9 mouse cellular contexts compared by ENCODE assay signal in genomic region chr17:90390316-90391212, GRCm38 (mm10).
DNase-seq lines count a peak whose midpoint lies in the region; ATAC-seq lines count a peak whose summit lies in the region.
"Had no signal": no experiment of that assay in that cellular context is flagged by ENCODE, and none has a peak within 500 bp of the region (broad histone marks: within the 10 kb centered on the region; RNA-seq: fewer than 3 reads in every experiment).

No protein-coding gene starts in this region.

- H3K4me3 ChIP-seq in hindbrain, embryonic 13.5 days: no peak overlapping the region
- no peak overlapping the region for H3K4me3 ChIP-seq in heart, embryonic 12.5 days

- 0 out of 2 replicates have a peak overlapping the region, but pooled peaks have one; percentile 3 for H3K27ac ChIP-seq in hindbrain, embryonic 13.5 days
- H3K27ac ChIP-seq in heart, embryonic 12.5 days (ENCODE audit: poor library complexity, severe bottlenecking): no peak overlapping the region

- no peaks in the 10 kb centered on the region for H3K36me3 ChIP-seq in hindbrain, embryonic 13.5 days
- H3K36me3 ChIP-seq in heart, embryonic 12.5 days: no peaks in the 10 kb centered on the region

- no peaks in the 10 kb centered on the region for H3K27me3 ChIP-seq in hindbrain, embryonic 13.5 days
- no peaks in the 10 kb centered on the region for H3K27me3 ChIP-seq in heart, embryonic 12.5 days (replicated peaks)

- 20% methylated on average over 7 of the region's 7 CpGs for WGBS in hindbrain, embryonic 13.5 days
- 47% methylated on average over 7 of the region's 7 CpGs for WGBS in heart, embryonic 12.5 days

- peaks cover 6% of the 10 kb centered on the region for H3K4me1 ChIP-seq in hindbrain, embryonic 13.5 days (replicated peaks)
- H3K4me1 ChIP-seq in heart, embryonic 12.5 days (replicated peaks): no peaks in the 10 kb centered on the region

- no peaks in the 10 kb centered on the region for H3K9me3 ChIP-seq in hindbrain, embryonic 13.5 days
- no peaks in the 10 kb centered on the region for H3K9me3 ChIP-seq in heart, embryonic 12.5 days (replicated peaks)

- no peak overlapping the region for H3K9ac ChIP-seq in hindbrain, embryonic 13.5 days
- no peak overlapping the region for H3K9ac ChIP-seq in heart, embryonic 12.5 days

- ATAC-seq in hindbrain, embryonic 13.5 days (ENCODE audit: low FRiP score): peak; percentile 72
- no peak for ATAC-seq in heart, embryonic 12.5 days (ENCODE audit: insufficient number of reproducible peaks, low FRiP score)

- peak; percentile 5 for DNase-seq in lung, postnatal 25 days (ENCODE audit: low spot score)
- no peak for DNase-seq in lung, postnatal 4 days
- peak; percentile 67 for DNase-seq in cerebellum, adult 9-10 months
- peak; percentile 7 for DNase-seq in retina, embryonic 14.5 days (ENCODE audit: low spot score)
- DNase-seq in thymus, postnatal 36 days: no peak
- DNase-seq in heart, adult 11 months: no peak
- DNase-seq: liver had no signal

- no peak overlapping the region for H3K4me2 ChIP-seq in hindbrain, embryonic 13.5 days
- H3K4me2 ChIP-seq in heart, embryonic 12.5 days: no peak overlapping the region

Comparison
In these comparisons a context has a peak if more than half of its experiments do, and no peak if none do; other contexts are left out.
1. DNase-seq: peak in lung, postnatal 25 days (single experiment), cerebellum, adult 9-10 months (single experiment) and retina, embryonic 14.5 days (single experiment); none in lung, postnatal 4 days (0 of 2), thymus, postnatal 36 days (0 of 2) and heart, adult 11 months (single experiment).